Mouse (Mus musculus) bone marrow macrophage, adult 2 months (primary cell): ENCODE measurements at regions not wholly inside any gene's neighbourhood (a gene's known extent, or its start where the extent isn't known, plus 50 kb on each side); places are given as distances from the start of the nearest gene placed in this dataset.

Experiments used
- CTCF ChIP-seq: IDR thresholded peaks from 2 replicates; pipeline ENCODE4 v1.5.1; 2012; ENCODE audit warnings: low read depth, mild to moderate bottlenecking, low read length, moderate library complexity
- POLR2A ChIP-seq: IDR thresholded peaks from 2 replicates; pipeline ENCODE4 v1.6.1; 2012; ENCODE audit warnings: mild to moderate bottlenecking, low read depth, low read length, borderline replicate concordance

DNA sequence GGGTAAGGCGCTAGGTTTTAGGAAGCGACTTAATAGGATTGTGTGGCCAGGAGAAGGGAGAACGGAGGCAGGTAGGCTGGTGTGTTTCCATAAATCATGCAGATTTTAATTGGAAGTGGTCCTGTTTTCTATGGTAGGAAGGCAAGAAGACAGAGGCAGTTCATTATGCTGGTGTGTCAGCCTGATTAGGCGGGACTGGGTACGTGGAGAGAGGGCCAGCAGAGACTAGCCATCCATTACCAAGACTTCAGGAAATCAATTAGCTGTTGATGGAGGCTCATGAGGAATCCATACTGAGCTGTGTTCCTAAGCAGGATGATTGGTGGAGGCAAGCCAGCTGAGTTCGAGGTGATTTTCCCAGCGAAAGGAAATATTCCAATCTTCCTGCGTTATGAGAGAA, 261.3 kb upstream of the Dynlrb2 start:
- TF ChIP-seq POLR2A (no peak), CTCF (no peak)
